Mouse (Mus musculus) MEL (cell line): ENCODE results near the gene Sipa1l3. TPM values are rescaled to one million over a fixed set of nuclear protein-coding genes. Genes with fewer than 3 reads are reported as not detected.

Experiments used
- DNase-seq: peaks from one replicate; pipeline ENCODE4 v3.0.0; 2011; ENCODE audit warnings: low read depth, low spot score
- H3K27ac ChIP-seq: 2 replicates; pipeline ENCODE4 v1.5.1; 2012; ENCODE audit warnings: low read depth, mild to moderate bottlenecking, control low read depth, low read length, moderate library complexity; ENCODE audit not compliant: control insufficient read depth
- H3K27me3 ChIP-seq, 2 experiments: fragments of 150-350 bp in 1 of 2; sonication (generic) in 1 of 2; 2 replicates each; pipeline ENCODE4 v1.6.1; 2012; ENCODE audit warnings: low read length in 2 of 2, mild to moderate bottlenecking in 2 of 2, improper control_type of control experiment in 1 of 2, moderate library complexity in 1 of 2; ENCODE audit not compliant: insufficient read depth in 2 of 2, control insufficient read depth in 1 of 2
- H3K36me3 ChIP-seq, 2 experiments: 2 replicates each; pipeline ENCODE4 v1.6.1; 2012 to 2014; ENCODE audit warnings: low read length in 2 of 2, improper control_type of control experiment in 1 of 2, inconsistent platforms in 1 of 2, mild to moderate bottlenecking in 1 of 2; ENCODE audit not compliant: insufficient read depth in 2 of 2, control insufficient read depth in 1 of 2
- H3K4me1 ChIP-seq, 2 experiments: fragments of 150-350 bp in 1 of 2; sonication (generic) in 1 of 2; 2 replicates each; pipeline ENCODE4 v1.6.1; 2012; ENCODE audit warnings: low read length in 2 of 2, improper control_type of control experiment in 1 of 2, mild to moderate bottlenecking in 1 of 2; ENCODE audit not compliant: insufficient read depth in 2 of 2, control insufficient read depth in 1 of 2
- H3K4me3 ChIP-seq, 2 experiments: fragments of 150-350 bp in 1 of 2; sonication (generic) in 1 of 2; 2 replicates each; pipeline ENCODE4 v1.5.1; 2012; ENCODE audit warnings: low read depth in 2 of 2, low read length in 2 of 2, mild to moderate bottlenecking in 2 of 2, moderate library complexity in 2 of 2, control low read depth in 1 of 2, improper control_type of control experiment in 1 of 2; ENCODE audit not compliant: control insufficient read depth in 1 of 2, insufficient read depth in 1 of 2
- H3K79me2 ChIP-seq: 2 replicates; pipeline ENCODE4 v1.6.1; 2012; ENCODE audit warnings: mild to moderate bottlenecking, low read length, moderate library complexity; ENCODE audit not compliant: control insufficient read depth, poor library complexity, insufficient read depth
- H3K9ac ChIP-seq: 2 replicates; pipeline ENCODE4 v1.6.1; 2012; ENCODE audit warnings: low read depth, mild to moderate bottlenecking, control low read depth, low read length, moderate library complexity; ENCODE audit not compliant: control insufficient read depth, poor library complexity, severe bottlenecking
- H3K9me3 ChIP-seq: fragments of 150-350 bp; sonication (generic); replicated peaks from 2 replicates; pipeline ENCODE4 v1.6.1; 2012; ENCODE audit warnings: mild to moderate bottlenecking, low read length, improper control_type of control experiment, moderate library complexity; ENCODE audit not compliant: insufficient read depth
- BHLHE40 ChIP-seq: IDR thresholded peaks from 2 replicates; pipeline ENCODE4 v1.6.1; 2012; ENCODE audit warnings: low read depth, mild to moderate bottlenecking, inconsistent platforms, low read length, improper control_type of control experiment, borderline replicate concordance
- CHD1 ChIP-seq: IDR thresholded peaks from 2 replicates; pipeline ENCODE4 v1.6.1; 2012; ENCODE audit warnings: low read depth, mild to moderate bottlenecking, inconsistent platforms, low read length, improper control_type of control experiment
- CHD2 ChIP-seq: IDR thresholded peaks from 2 replicates; pipeline ENCODE4 v1.6.1; 2011; ENCODE audit warnings: low read length, improper control_type of control experiment
- E2F4 ChIP-seq: IDR thresholded peaks from 2 replicates; pipeline ENCODE4 v1.6.1; 2011; ENCODE audit warnings: low read depth, low read length, improper control_type of control experiment, borderline replicate concordance
- JUND ChIP-seq: IDR thresholded peaks from 2 replicates; pipeline ENCODE4 v1.6.1; 2011; ENCODE audit warnings: low read depth, mild to moderate bottlenecking, improper control_type of control experiment, low read length
- MAFK ChIP-seq: IDR thresholded peaks from 2 replicates; pipeline ENCODE4 v1.6.1; 2011; ENCODE audit warnings: low read depth, mild to moderate bottlenecking, low read length, improper control_type of control experiment, borderline replicate concordance
- MAX ChIP-seq: IDR thresholded peaks from 2 replicates; pipeline ENCODE4 v1.6.1; 2011; ENCODE audit warnings: low read length, improper control_type of control experiment
- MEF2A ChIP-seq: IDR thresholded peaks from 2 replicates; pipeline ENCODE4 v1.6.1; 2014; ENCODE audit warnings: low read depth, mild to moderate bottlenecking, inconsistent platforms, low read length, improper control_type of control experiment; ENCODE audit not compliant: poor library complexity, insufficient replicate concordance, severe bottlenecking; ENCODE audit errors: extremely low read depth
- MYB ChIP-seq: IDR thresholded peaks from 2 replicates; pipeline ENCODE4 v1.6.1; 2011; ENCODE audit warnings: mild to moderate bottlenecking, low read depth, low read length, improper control_type of control experiment
- NRF1 ChIP-seq: IDR thresholded peaks from 2 replicates; pipeline ENCODE4 v1.6.1; 2014; ENCODE audit warnings: low read depth, mild to moderate bottlenecking, inconsistent platforms, low read length, improper control_type of control experiment, moderate library complexity; ENCODE audit not compliant: poor library complexity, insufficient read depth, severe bottlenecking
- POLR2A ChIP-seq, 2 experiments: IDR thresholded peaks; 2 replicates each; pipeline ENCODE4 v1.6.1; 2011 to 2012; ENCODE audit warnings: low read length in 2 of 2, mild to moderate bottlenecking in 2 of 2, control low read depth in 1 of 2, improper control_type of control experiment in 1 of 2, low read depth in 1 of 2, moderate library complexity in 1 of 2; ENCODE audit not compliant: control insufficient read depth in 1 of 2, insufficient read depth in 1 of 2, poor library complexity in 1 of 2
- POLR2AphosphoS2 ChIP-seq: IDR thresholded peaks from 2 replicates; pipeline ENCODE4 v1.6.1; 2011; ENCODE audit warnings: low read length, improper control_type of control experiment
- POLR2AphosphoS5 ChIP-seq: IDR thresholded peaks from 2 replicates; pipeline ENCODE4 v1.6.1; 2012; ENCODE audit warnings: low read depth, borderline replicate concordance, mild to moderate bottlenecking, inconsistent platforms, low read length, moderate library complexity, mixed read lengths
- RAD21 ChIP-seq: IDR thresholded peaks from 2 replicates; pipeline ENCODE4 v1.6.1; 2011; ENCODE audit warnings: mild to moderate bottlenecking, low read depth, low read length, improper control_type of control experiment
- RCOR1 ChIP-seq: IDR thresholded peaks from 2 replicates; pipeline ENCODE4 v1.6.1; 2012; ENCODE audit warnings: low read depth, mild to moderate bottlenecking, inconsistent platforms, low read length, improper control_type of control experiment
- SIN3A ChIP-seq: IDR thresholded peaks from 2 replicates; pipeline ENCODE4 v1.6.1; 2012; ENCODE audit warnings: low read length, improper control_type of control experiment, inconsistent platforms
- TBP ChIP-seq: IDR thresholded peaks from 2 replicates; pipeline ENCODE4 v1.8.0; 2011; ENCODE audit warnings: low read depth, low read length, improper control_type of control experiment
- UBTF ChIP-seq: IDR thresholded peaks from 2 replicates; pipeline ENCODE4 v1.6.1; 2012; ENCODE audit warnings: low read depth, mild to moderate bottlenecking, inconsistent platforms, low read length, improper control_type of control experiment, moderate library complexity, borderline replicate concordance; ENCODE audit not compliant: insufficient read depth
- USF2 ChIP-seq, 2 experiments: IDR thresholded peaks; 2 replicates each; pipeline ENCODE4 v1.6.1; 2011 to 2012; ENCODE audit warnings: improper control_type of control experiment in 2 of 2, low read length in 2 of 2, borderline replicate concordance in 1 of 2, inconsistent platforms in 1 of 2, low read depth in 1 of 2, mild to moderate bottlenecking in 1 of 2; ENCODE audit not compliant: insufficient read depth in 1 of 2
- ZNF384 ChIP-seq: IDR thresholded peaks from 2 replicates; pipeline ENCODE4 v1.6.1; 2012; ENCODE audit warnings: low read depth, mild to moderate bottlenecking, inconsistent platforms, low read length, improper control_type of control experiment
- polyA plus RNA-seq, 2 experiments: library from polyadenylated mRNA; stranded (reverse) in 1 of 2; unstranded in 1 of 2; fragments of >175 nt in 1 of 2; fragments of >200 nt in 1 of 2; gene quantifications; 2 replicates each; pipeline versions ENCODE4 v1.2.1 to v1.2.4; 2012; ENCODE audit warnings: low replicate concordance in 2 of 2, low read depth in 1 of 2; ENCODE audit not compliant: insufficient read length in 2 of 2, insufficient read depth in 1 of 2, missing spikeins in 1 of 2
- total RNA-seq: library from RNA; depleted of rRNA; stranded (reverse); fragments of 300-350 nt; gene quantifications from 2 replicates; pipeline ENCODE4 v1.2.3, GENCODE M21; 2012

Gene Sipa1l3
- total and polyA plus RNA-seq, 3 experiments: 14.9 to 49.4 TPM; not detected in 1

- Histone ChIP-seq H3K9me3 (no peaks in the 10 kb centered on the region), H3K4me3 (no peak overlapping the region), H3K79me2 (no peaks in the 10 kb centered on the region), H3K4me1 (peaks cover 4 to 12% of the 10 kb centered on the region in 2 experiments; a peak in 2 of 4 replicates), H3K36me3 (peaks cover 0 to 8% of the 10 kb centered on the region in 2 experiments; a peak in 2 of 4 replicates), H3K9ac (no peak overlapping the region), H3K27me3 (peaks cover 0 to 1% of the 10 kb centered on the region in 2 experiments; a peak in 1 of 4 replicates), H3K27ac (no peak overlapping the region)
- TF ChIP-seq TBP: no peak
- TF ChIP-seq MAFK: no peak
- no peak for TF ChIP-seq MYB
- TF ChIP-seq JUND: no peak
- TF ChIP-seq CHD2: no peak
- no peak for TF ChIP-seq POLR2AphosphoS2
- TF ChIP-seq UBTF: no peak
- no peak for TF ChIP-seq RCOR1
- TF ChIP-seq USF2 (IDR thresholded peaks at IDR 0.05; ENCODE audit: borderline replicate concordance in 1 of 2, insufficient read depth in 1 of 2, low read depth in 1 of 2, low read length in 2 of 2): no peak
- TF ChIP-seq MEF2A: no peak
- no peak for TF ChIP-seq ZNF384
- TF ChIP-seq POLR2A (IDR thresholded peaks at IDR 0.05; ENCODE audit: control insufficient read depth in 1 of 2, insufficient read depth in 1 of 2, low read depth in 1 of 2, low read length in 2 of 2, poor library complexity in 1 of 2): no peak
- TF ChIP-seq POLR2AphosphoS5: no peak
- TF ChIP-seq NRF1: no peak
- peak; percentile 3 for DNase-seq
Measured at GRCm38 (mm10) chr7:29555051-29555450, 36.6 kb upstream of the Sipa1l3 start.

DNA sequence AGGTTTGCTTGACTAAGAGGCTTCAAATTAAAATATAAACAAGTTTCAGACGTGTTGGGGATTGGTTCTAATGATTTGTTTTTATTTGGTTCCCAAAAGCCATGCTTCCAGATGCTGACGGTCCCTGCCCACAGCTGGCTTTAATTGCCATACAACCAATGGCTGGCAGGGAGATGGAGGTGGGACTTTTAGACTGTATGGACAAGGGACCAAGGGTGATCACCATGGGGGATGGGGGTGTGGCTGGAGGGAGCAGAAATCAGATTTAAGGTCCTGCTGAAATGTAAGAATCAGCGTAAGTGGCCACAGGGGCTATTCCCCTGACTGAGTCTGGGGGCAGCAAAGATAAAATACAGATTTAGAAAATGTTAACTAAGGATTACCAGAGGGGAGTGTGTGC, 32.2 kb upstream of the Sipa1l3 start:
- no peak for TF ChIP-seq POLR2A (IDR thresholded peaks at IDR 0.05; ENCODE audit: control insufficient read depth in 1 of 2, insufficient read depth in 1 of 2, low read depth in 1 of 2, low read length in 2 of 2, poor library complexity in 1 of 2)
- TF ChIP-seq BHLHE40: no peak
- TF ChIP-seq E2F4: no peak
- no peak for TF ChIP-seq USF2 (IDR thresholded peaks at IDR 0.05; ENCODE audit: borderline replicate concordance in 1 of 2, insufficient read depth in 1 of 2, low read depth in 1 of 2, low read length in 2 of 2)
- TF ChIP-seq CHD1: no peak
- TF ChIP-seq SIN3A: no peak
- no peak for TF ChIP-seq TBP
- TF ChIP-seq POLR2AphosphoS5: no peak
- no peak for TF ChIP-seq MAX
- no peak for TF ChIP-seq RAD21
- Histone ChIP-seq H3K9ac (no peak overlapping the region), H3K79me2 (no peaks in the 10 kb centered on the region), H3K27me3 (peaks cover 0 to 6% of the 10 kb centered on the region in 2 experiments; a peak in 3 of 4 replicates), H3K9me3 (no peaks in the 10 kb centered on the region), H3K36me3 (peaks cover 0 to 5% of the 10 kb centered on the region in 2 experiments; a peak in 2 of 4 replicates), H3K27ac (no peak overlapping the region), H3K4me3 (no peak overlapping the region), H3K4me1 (peaks cover 0 to 6% of the 10 kb centered on the region in 2 experiments; a peak in 1 of 4 replicates)
- no peak for DNase-seq
